Mouse (Mus musculus) forelimb bud, embryonic 11.5 days (tissue): Measurements from ENCODE around the gene Exph5.
A peak's percentile ranks its signal among the peaks of the same experiment; 100 is the strongest.

Experiments
- DNase-seq: peaks from one replicate; pipeline ENCODE4 v3.0.0-alpha.2; 2012; ENCODE audit warnings: low read depth, low spot score

Gene Exph5

GRCm38 (mm10) chr9:53356219-53357155 lies 55.0 kb downstream of the Exph5 start:
- no peak for DNase-seq

GRCm38 (mm10) chr9:53371339-53371738 lies 69.9 kb downstream of the Exph5 start:
- no peak for DNase-seq

GRCm38 (mm10) chr9:53375907-53376306 lies 74.4 kb downstream of the Exph5 start:
- no peak for DNase-seq

GRCm38 (mm10) chr9:53376820-53377219 lies 75.3 kb downstream of the Exph5 start:
- DNase-seq, result no peak

GRCm38 (mm10) chr9:53377597-53377996 lies 76.1 kb downstream of the Exph5 start:
- no peak for DNase-seq

- no peak for DNase-seq
These were observed 76.7 kb downstream of the Exph5 start for GRCm38 (mm10) chr9:53378171-53378570.

GRCm38 (mm10) chr9:53380595-53380994 lies 79.1 kb downstream of the Exph5 start:
- no peak for DNase-seq

GRCm38 (mm10) chr9:53381113-53381615 lies 79.7 kb downstream of the Exph5 start:
- no peak for DNase-seq

GRCm38 (mm10) chr9:53383951-53384866 lies 82.7 kb downstream of the Exph5 start, which contains the start of gene Kdelc2:
Kdelc2 (plus strand) TSS chr9:53384025.
- peak; percentile 88 for DNase-seq

- DNase-seq, result no peak
These were observed 83.4 kb downstream of the Exph5 start for GRCm38 (mm10) chr9:53384873-53385272.

GRCm38 (mm10) chr9:53387431-53387830 lies 86.0 kb downstream of the Exph5 start:
- no peak for DNase-seq

GRCm38 (mm10) chr9:53389109-53389508 lies 87.6 kb downstream of the Exph5 start:
- no peak for DNase-seq

- no peak for DNase-seq
These were observed 88.7 kb downstream of the Exph5 start for GRCm38 (mm10) chr9:53390136-53390535.

GRCm38 (mm10) chr9:53397685-53398387 lies 96.4 kb downstream of the Exph5 start:
- no peak for DNase-seq

GRCm38 (mm10) chr9:53398388-53398700 lies 96.9 kb downstream of the Exph5 start:
- DNase-seq, result peak; percentile 61

GRCm38 (mm10) chr9:53399537-53399936 lies 98.1 kb downstream of the Exph5 start:
- no peak for DNase-seq

- no peak for DNase-seq
These were observed 99.2 kb downstream of the Exph5 start for GRCm38 (mm10) chr9:53400696-53401095.

- DNase-seq, result no peak
These were observed 99.7 kb downstream of the Exph5 start for GRCm38 (mm10) chr9:53401146-53401545.

GRCm38 (mm10) chr9:53402291-53402711 lies 100.8 kb downstream of the Exph5 start, which contains the start of gene 4930550C14Rik:
4930550C14Rik (plus strand) TSS chr9:53402325.
- no peak for DNase-seq

- DNase-seq, result no peak
These were observed 101.5 kb downstream of the Exph5 start for GRCm38 (mm10) chr9:53402991-53403390.

GRCm38 (mm10) chr9:53404050-53404752 lies 102.7 kb downstream of the Exph5 start:
- DNase-seq, result no peak
